Mouse (Mus musculus) ES-E14 (cell line): Measurements from ENCODE around the gene Mrpl41. TPM values are rescaled to one million over a fixed set of nuclear protein-coding genes. Genes with fewer than 3 reads are reported as not detected.

ENCODE experiments used
- DNase-seq: peaks from one replicate; pipeline ENCODE4 v3.0.0-alpha.2; 2013; ENCODE audit warnings: low read depth, low spot score
- H3K27ac ChIP-seq: 2 replicates; pipeline ENCODE4 v1.5.1; 2012; ENCODE audit warnings: low read depth, mild to moderate bottlenecking, low read length, moderate library complexity, mixed read lengths; ENCODE audit not compliant: poor library complexity, insufficient read depth, severe bottlenecking
- H3K36me3 ChIP-seq: 2 replicates; pipeline ENCODE4 v1.6.1; 2012; ENCODE audit warnings: mild to moderate bottlenecking, low read length, moderate library complexity, mixed read lengths; ENCODE audit not compliant: control insufficient read depth, poor library complexity, insufficient read depth, severe bottlenecking
- H3K4me1 ChIP-seq, 2 experiments: fragments of 150-350 bp in 1 of 2; sonication (generic) in 1 of 2; 2 replicates each; pipeline ENCODE4 v1.6.1; 2012; ENCODE audit warnings: low read length in 2 of 2, mild to moderate bottlenecking in 1 of 2, mixed read lengths in 1 of 2; ENCODE audit not compliant: control insufficient read depth in 2 of 2, insufficient read depth in 2 of 2, poor library complexity in 1 of 2
- H3K4me3 ChIP-seq, 2 experiments: fragments of 150-350 bp in 1 of 2; sonication (generic) in 1 of 2; 2 replicates each; pipeline ENCODE4 v1.5.1; 2012; ENCODE audit warnings: low read length in 2 of 2, low read depth in 1 of 2, mild to moderate bottlenecking in 1 of 2, mixed read lengths in 1 of 2; ENCODE audit not compliant: insufficient read depth in 1 of 2, poor library complexity in 1 of 2, severe bottlenecking in 1 of 2
- H3K9ac ChIP-seq: 2 replicates; pipeline ENCODE4 v1.6.1; 2012; ENCODE audit warnings: low read depth, mild to moderate bottlenecking, low read length, mixed read lengths; ENCODE audit not compliant: poor library complexity, insufficient read depth, severe bottlenecking
- H3K9me3 ChIP-seq: fragments of 150-350 bp; sonication (generic); 2 replicates; pipeline ENCODE4 v1.6.1; 2012; ENCODE audit warnings: low read depth, mild to moderate bottlenecking, low read length; ENCODE audit not compliant: control insufficient read depth, insufficient read depth
- CHD2 ChIP-seq: IDR thresholded peaks from 2 replicates; pipeline ENCODE4 v1.6.1; 2014; ENCODE audit warnings: mild to moderate bottlenecking, low read depth, low read length, inconsistent platforms
- HCFC1 ChIP-seq: IDR thresholded peaks from 2 replicates; pipeline ENCODE4 v1.6.1; 2012; ENCODE audit warnings: low read length, inconsistent platforms, borderline replicate concordance; ENCODE audit not compliant: insufficient read depth
- MAFK ChIP-seq: IDR thresholded peaks from 2 replicates; pipeline ENCODE4 v1.6.1; 2014; ENCODE audit warnings: mild to moderate bottlenecking, low read depth, low read length, inconsistent platforms; ENCODE audit not compliant: insufficient read depth
- ZC3H11A ChIP-seq: IDR thresholded peaks from 2 replicates; pipeline ENCODE4 v1.6.1; 2012; ENCODE audit warnings: low read depth, mild to moderate bottlenecking, inconsistent platforms, low read length, borderline replicate concordance
- ZNF384 ChIP-seq: IDR thresholded peaks from 2 replicates; pipeline ENCODE4 v1.6.1; 2012; ENCODE audit warnings: low read depth, low read length, inconsistent platforms
- in situ Hi-C, 2 experiments: fragments of 600-800 bp; cut with MboI; formaldehyde crosslinking; loops; one replicate each; pipeline ENCODE4 v1.15.1; 2025; ENCODE audit warnings: low sequenced_read_pairs in 2 of 2, inconsistent platforms in 1 of 2; ENCODE audit not compliant: unreplicated experiment in 2 of 2
- total RNA-seq: library from RNA; depleted of rRNA; stranded (reverse); fragments of 300-350 nt; gene quantifications from 2 replicates; pipeline ENCODE4 v1.2.3, GENCODE M21; 2012; rRNA removed

Mrpl41 gene
- total RNA-seq, 1 experiment = 38.3 TPM

- Histone ChIP-seq H3K9ac (no peak overlapping the region), H3K4me1 (peaks cover 1 to 12% of the 10 kb centered on the region in 2 experiments; a peak in 1 of 4 replicates), H3K4me3 (no peak overlapping the region), H3K27ac (no peak overlapping the region), H3K9me3 (no peaks in the 10 kb centered on the region), H3K36me3 (peaks cover 4% of the 10 kb centered on the region; the same call in 1 of the 2 replicates)
- no peak for TF ChIP-seq ZNF384
- no peak for TF ChIP-seq CHD2
- TF ChIP-seq ZC3H11A = no peak
- TF ChIP-seq MAFK = no peak
- TF ChIP-seq HCFC1 = no peak
- in situ Hi-C loops = no loop called here
- no peak for DNase-seq
These were observed 47.9 kb downstream of the Mrpl41 start for GRCm38 (mm10) chr2:24926965-24927358.

- H3K9me3 ChIP-seq = no peaks in the 10 kb centered on the region
- no peak overlapping the region for H3K4me3 ChIP-seq
- in situ Hi-C loops = no loop called here
- H3K27ac ChIP-seq = no peak overlapping the region
- peaks cover 1 to 12% of the 10 kb centered on the region in 2 experiments; a peak in 1 of 4 replicates for H3K4me1 ChIP-seq
- DNase-seq = no peak
- TF ChIP-seq ZNF384 (no peak), ZC3H11A (no peak), HCFC1 (no peak), MAFK (no peak), CHD2 (no peak)
- H3K36me3 ChIP-seq = peaks cover 4% of the 10 kb centered on the region; the same call in 1 of the 2 replicates
- H3K9ac ChIP-seq = no peak overlapping the region
These were observed 48.4 kb downstream of the Mrpl41 start for GRCm38 (mm10) chr2:24926345-24926964.

- in situ Hi-C loops = no loop called here
- H3K4me1 ChIP-seq = peaks cover 1 to 12% of the 10 kb centered on the region in 2 experiments; a peak in 1 of 4 replicates
- H3K27ac ChIP-seq = no peak overlapping the region
- peaks cover 4% of the 10 kb centered on the region; the same call in 1 of the 2 replicates for H3K36me3 ChIP-seq
- H3K9me3 ChIP-seq = no peaks in the 10 kb centered on the region
- no peak overlapping the region for H3K4me3 ChIP-seq
- no peak overlapping the region for H3K9ac ChIP-seq
- TF ChIP-seq MAFK (no peak), HCFC1 (no peak)
- no peak for DNase-seq
These were observed 49.6 kb downstream of the Mrpl41 start for GRCm38 (mm10) chr2:24925284-24925683.

Other genes starting within 250 kb of the Mrpl41 start
- gene Cacna1b, start 211.9 kb downstream of the Mrpl41 start, total RNA-seq = 2.4 and 5.0 TPM in 2 replicates
- 55.1 and 64.1 TPM in 2 replicates for gene Ehmt1, start 55.5 kb downstream of the Mrpl41 start, total RNA-seq
- 14.4 and 23.8 TPM in 2 replicates for gene Arrdc1, start 39.8 kb downstream of the Mrpl41 start, total RNA-seq
- gene Zmynd19, start 25.3 kb downstream of the Mrpl41 start, total RNA-seq = 47.8 and 50.2 TPM in 2 replicates
- 23.7 and 30.2 TPM in 2 replicates for gene Dph7, start 12.7 kb downstream of the Mrpl41 start, total RNA-seq
- gene Pnpla7, start 935 bp upstream of the Mrpl41 start, total RNA-seq = 20.2 and 29.6 TPM in 2 replicates
- 9.3 and 10.4 TPM in 2 replicates for gene Nsmf, start 79.3 kb upstream of the Mrpl41 start, total RNA-seq
- not detected in 2 replicates for gene Entpd8, start 105.2 kb upstream of the Mrpl41 start, total RNA-seq
- gene Noxa1, start 120.1 kb upstream of the Mrpl41 start, total RNA-seq = 0.22 TPM in 1 of 2 replicates, not detected in the other
- gene Nrarp, start 205.7 kb upstream of the Mrpl41 start, total RNA-seq = 1.9 and 2.1 TPM in 2 replicates
- 11.1 and 17.0 TPM in 2 replicates for gene Tor4a, start 221.8 kb upstream of the Mrpl41 start, total RNA-seq
- gene Nelfb, start 236.4 kb upstream of the Mrpl41 start, total RNA-seq = 50.9 and 60.9 TPM in 2 replicates
- 0.45 and 1.1 TPM in 2 replicates for gene Stpg3, start 239.5 kb upstream of the Mrpl41 start, total RNA-seq
- 0.49 and 0.74 TPM in 2 replicates for gene Fam166a, start 243.6 kb upstream of the Mrpl41 start, total RNA-seq
- 745 and 819 TPM in 2 replicates for gene Tubb4b, start 249.6 kb upstream of the Mrpl41 start, total RNA-seq